Mouse (Mus musculus) forebrain, postnatal 0 days (tissue): Measurements from ENCODE around the gene Pard3. TPM values are rescaled to one million over a fixed set of nuclear protein-coding genes. Genes with fewer than 3 reads are reported as not detected.
A peak's percentile ranks its signal among the peaks of the same experiment; 100 is the strongest.

ENCODE experiments used
- ATAC-seq: fragments of 200-750 bp; cut with Nextera tagmentation; 2 replicates; pipeline ENCODE4 v1.8.0; 2017; ENCODE audit warnings: mild to moderate bottlenecking, moderate library complexity
- DNase-seq: peaks from one replicate; pipeline ENCODE4 v3.0.0-alpha.2; 2015
- H3K27ac ChIP-seq: fragments of 300-500 bp; sonication (generic); 2 replicates; pipeline ENCODE4 v1.5.1; 2014; ENCODE audit warnings: low read depth, mild to moderate bottlenecking, antibody characterized with exemption, low read length, moderate library complexity, mixed read lengths
- H3K27me3 ChIP-seq: fragments of 300-500 bp; sonication (generic); 2 replicates; pipeline ENCODE4 v1.6.1; 2014; ENCODE audit warnings: mild to moderate bottlenecking, low read length, mixed read lengths; ENCODE audit not compliant: insufficient read depth
- H3K36me3 ChIP-seq: fragments of 300-500 bp; sonication (generic); 2 replicates; pipeline ENCODE4 v1.6.1; 2014; ENCODE audit warnings: mild to moderate bottlenecking, moderate library complexity; ENCODE audit not compliant: insufficient read depth
- H3K4me1 ChIP-seq: fragments of 300-500 bp; sonication (generic); 2 replicates; pipeline ENCODE4 v1.6.1; 2014; ENCODE audit warnings: antibody characterized with exemption; ENCODE audit not compliant: insufficient read depth
- H3K4me2 ChIP-seq: fragments of 300-500 bp; sonication (generic); 2 replicates; pipeline ENCODE4 v1.6.1; 2014; ENCODE audit warnings: low read depth, mild to moderate bottlenecking, moderate library complexity
- H3K4me3 ChIP-seq: fragments of 300-500 bp; sonication (generic); 2 replicates; pipeline ENCODE4 v1.5.1; 2014; ENCODE audit warnings: low read depth, low read length, mixed read lengths
- H3K9ac ChIP-seq: fragments of 300-500 bp; sonication (generic); 2 replicates; pipeline ENCODE4 v1.6.1; 2014; ENCODE audit warnings: mild to moderate bottlenecking
- H3K9me3 ChIP-seq: fragments of 300-500 bp; sonication (generic); 2 replicates; pipeline ENCODE4 v1.6.1; 2016; ENCODE audit warnings: low read length
- CTCF ChIP-seq: sonication (generic); IDR thresholded peaks from 2 replicates; pipeline ENCODE4 v1.5.1; 2016; ENCODE audit warnings: antibody characterized with exemption, control low read depth, low read depth
- WGBS: fragments of 180-500 bp; shearing (Covaris S2); extraction: QIAGEN DNeasy Blood & Tissue Kit; methylation state at CpG from one replicate; pipeline ENCODE4 v1.1.7; 2014; 5-methylcytosine and 5-hydroxymethylcytosine counted together
- polyA plus RNA-seq: library from polyadenylated mRNA; unstranded; fragments of >200 nt; fragmentation: Nextera tagmentation; extraction: Ambion mirVana; gene quantifications from 2 replicates; pipeline ENCODE4 v1.2.1, GENCODE M21; 2015
- total RNA-seq: library from RNA; depleted of rRNA; stranded (reverse); fragments of >200 nt; gene quantifications from 2 replicates; pipeline ENCODE4 v1.2.3, GENCODE M21; 2014

The Pard3 gene
- total and polyA plus RNA-seq, 2 experiments from 2014 or later, result 11.4 to 31.0 TPM

GRCm38 (mm10) chr8:127324836-127325570 is 261.3 kb downstream of the Pard3 start:
- no peak for TF ChIP-seq CTCF
- Histone ChIP-seq H3K27ac (no peak overlapping the region), H3K9me3 (no peaks in the 10 kb centered on the region), H3K27me3 (no peaks in the 10 kb centered on the region), H3K4me3 (no peak overlapping the region), H3K4me2 (no peak overlapping the region), H3K9ac (no peak overlapping the region), H3K4me1 (no peaks in the 10 kb centered on the region), H3K36me3 (no peaks in the 10 kb centered on the region)
- DNase-seq (no peak), ATAC-seq (no peak)
- WGBS, result 73% methylated on average over 3 of the region's 3 CpGs

DNA sequence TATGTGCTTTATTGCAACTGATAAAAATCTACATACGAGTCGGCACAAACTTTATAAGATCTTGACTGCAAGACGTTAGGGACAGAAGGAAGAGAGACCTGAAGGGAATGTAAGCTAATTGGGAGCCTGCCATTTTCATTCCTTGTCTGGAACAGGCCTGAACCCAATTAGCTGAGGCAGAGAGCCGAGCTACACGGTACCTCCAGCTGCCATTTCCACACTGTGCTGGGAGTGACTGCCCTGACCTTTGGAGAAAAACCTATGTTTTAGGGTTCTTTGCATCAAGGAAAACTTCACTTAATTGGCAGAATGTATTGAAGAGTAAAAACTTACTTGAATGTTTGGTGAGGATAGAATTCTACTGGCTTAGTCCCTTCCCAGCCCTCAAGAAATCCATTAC is 262.1 kb downstream of the Pard3 start:
- H3K9me3 ChIP-seq, result no peaks in the 10 kb centered on the region

GRCm38 (mm10) chr8:127330258-127331187 is 266.8 kb downstream of the Pard3 start:
- 43% methylated on average over 12 of the region's 12 CpGs for whole genome bisulfite sequencing
- Histone ChIP-seq H3K36me3 (no peaks in the 10 kb centered on the region), H3K4me3 (no peak overlapping the region), H3K4me1 (no peaks in the 10 kb centered on the region), H3K27ac (no peak overlapping the region), H3K4me2 (no peak overlapping the region), H3K9ac (no peak overlapping the region), H3K27me3 (no peaks in the 10 kb centered on the region), H3K9me3 (no peaks in the 10 kb centered on the region)
- TF ChIP-seq CTCF, result no peak
- no peak for DNase-seq
- ATAC-seq, result no peak

More for the DNA sequence above, 262.1 kb downstream of the Pard3 start:
- no peak for TF ChIP-seq CTCF
- Histone ChIP-seq H3K27ac (no peak overlapping the region), H3K4me2 (no peak overlapping the region), H3K4me1 (no peaks in the 10 kb centered on the region), H3K4me3 (no peak overlapping the region), H3K9ac (no peak overlapping the region), H3K27me3 (no peaks in the 10 kb centered on the region), H3K36me3 (no peaks in the 10 kb centered on the region)
- DNase-seq (no peak), ATAC-seq (no peak)
- 52% methylated on average over 5 of the region's 5 CpGs for WGBS

GRCm38 (mm10) chr8:127331751-127332150 is 268.1 kb downstream of the Pard3 start:
- TF ChIP-seq CTCF, result peak; percentile 82
- WGBS, result 98% methylated on average over 1 of the region's 1 CpGs
- Histone ChIP-seq H3K4me1 (no peaks in the 10 kb centered on the region), H3K9ac (no peak overlapping the region), H3K27me3 (no peaks in the 10 kb centered on the region), H3K4me2 (no peak overlapping the region), H3K27ac (no peak overlapping the region), H3K9me3 (no peaks in the 10 kb centered on the region), H3K4me3 (no peak overlapping the region), H3K36me3 (no peaks in the 10 kb centered on the region)
- ATAC-seq (no peak), DNase-seq (peak; percentile 48)

- H3K27ac ChIP-seq, result no peak overlapping the region
- WGBS, result 98% methylated on average over 1 of the region's 1 CpGs
- no peaks in the 10 kb centered on the region for H3K9me3 ChIP-seq
- no peak overlapping the region for H3K9ac ChIP-seq
- H3K27me3 ChIP-seq, result no peaks in the 10 kb centered on the region
- ATAC-seq (no peak), DNase-seq (no peak)
- TF ChIP-seq CTCF, result no peak
- H3K36me3 ChIP-seq, result no peaks in the 10 kb centered on the region
- H3K4me3 ChIP-seq, result no peak overlapping the region
- H3K4me2 ChIP-seq, result no peak overlapping the region
- no peaks in the 10 kb centered on the region for H3K4me1 ChIP-seq
Observed at GRCm38 (mm10) chr8:127335216-127335615, 271.5 kb downstream of the Pard3 start.

DNA sequence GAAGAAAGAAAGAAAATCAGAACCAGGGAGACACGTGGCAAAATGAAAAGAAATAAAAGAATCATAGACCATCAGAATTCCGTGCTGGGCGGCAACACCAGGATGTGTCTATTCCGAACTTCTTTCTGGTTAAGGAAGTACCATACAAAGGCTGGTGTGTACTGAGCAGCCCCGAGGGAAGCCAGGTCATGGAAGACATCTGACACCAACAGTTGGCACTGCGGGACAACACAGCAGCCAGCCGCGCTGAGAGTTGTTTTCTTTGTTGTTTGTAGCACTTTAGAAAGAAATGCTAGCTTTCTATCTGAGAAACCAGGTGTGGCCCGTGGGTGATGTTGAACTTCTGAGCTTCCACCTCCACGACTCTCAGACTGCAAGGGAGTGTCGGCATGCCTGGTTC is 274.5 kb downstream of the Pard3 start:
- no peak overlapping the region for H3K9ac ChIP-seq
- no peak overlapping the region for H3K27ac ChIP-seq
- no peak for DNase-seq
- no peak overlapping the region for H3K4me3 ChIP-seq
- H3K27me3 ChIP-seq, result no peaks in the 10 kb centered on the region
- H3K9me3 ChIP-seq, result no peaks in the 10 kb centered on the region
- 81% methylated on average over 11 of the region's 11 CpGs for WGBS
- no peak overlapping the region for H3K4me2 ChIP-seq
- no peaks in the 10 kb centered on the region for H3K4me1 ChIP-seq
- ATAC-seq, result no peak
- TF ChIP-seq CTCF, result no peak
- H3K36me3 ChIP-seq, result no peaks in the 10 kb centered on the region

DNA sequence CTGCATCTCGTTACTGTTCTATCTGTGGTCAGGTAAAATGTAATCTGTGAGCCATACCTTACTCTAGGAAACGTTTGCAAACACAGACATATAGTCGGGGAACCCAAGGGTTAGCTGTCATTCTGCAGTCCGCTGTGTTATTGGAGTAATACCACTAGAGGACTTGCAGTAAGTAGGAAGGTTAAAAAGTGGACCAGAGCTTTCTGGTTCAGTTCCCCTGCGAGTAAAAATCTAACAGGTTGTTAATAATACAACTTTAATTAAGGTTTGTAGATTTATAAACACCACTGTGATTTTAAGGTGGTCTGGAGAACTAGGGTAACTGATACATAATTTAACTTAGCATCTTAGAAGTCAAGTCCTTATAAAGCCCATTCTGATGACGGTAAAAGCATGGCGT is 277.4 kb downstream of the Pard3 start:
- no peak overlapping the region for H3K4me2 ChIP-seq
- ATAC-seq (no peak), DNase-seq (no peak)
- H3K9me3 ChIP-seq, result no peaks in the 10 kb centered on the region
- 90% methylated on average over 7 of the region's 7 CpGs for WGBS
- H3K9ac ChIP-seq, result no peak overlapping the region
- H3K27me3 ChIP-seq, result no peaks in the 10 kb centered on the region
- no peak overlapping the region for H3K27ac ChIP-seq
- no peak for TF ChIP-seq CTCF
- no peak overlapping the region for H3K4me3 ChIP-seq
- no peaks in the 10 kb centered on the region for H3K36me3 ChIP-seq
- no peaks in the 10 kb centered on the region for H3K4me1 ChIP-seq
